Mouse (Mus musculus) naive thymus-derived CD4-positive, alpha-beta T cell, adult 2 months (primary cell): Measurements from ENCODE around the gene Slc15a3.

Source experiments
- DNase-seq: peaks from one replicate; pipeline ENCODE4 v3.0.0-alpha.2; 2011; ENCODE audit warnings: low read depth

Slc15a3 gene

DNA sequence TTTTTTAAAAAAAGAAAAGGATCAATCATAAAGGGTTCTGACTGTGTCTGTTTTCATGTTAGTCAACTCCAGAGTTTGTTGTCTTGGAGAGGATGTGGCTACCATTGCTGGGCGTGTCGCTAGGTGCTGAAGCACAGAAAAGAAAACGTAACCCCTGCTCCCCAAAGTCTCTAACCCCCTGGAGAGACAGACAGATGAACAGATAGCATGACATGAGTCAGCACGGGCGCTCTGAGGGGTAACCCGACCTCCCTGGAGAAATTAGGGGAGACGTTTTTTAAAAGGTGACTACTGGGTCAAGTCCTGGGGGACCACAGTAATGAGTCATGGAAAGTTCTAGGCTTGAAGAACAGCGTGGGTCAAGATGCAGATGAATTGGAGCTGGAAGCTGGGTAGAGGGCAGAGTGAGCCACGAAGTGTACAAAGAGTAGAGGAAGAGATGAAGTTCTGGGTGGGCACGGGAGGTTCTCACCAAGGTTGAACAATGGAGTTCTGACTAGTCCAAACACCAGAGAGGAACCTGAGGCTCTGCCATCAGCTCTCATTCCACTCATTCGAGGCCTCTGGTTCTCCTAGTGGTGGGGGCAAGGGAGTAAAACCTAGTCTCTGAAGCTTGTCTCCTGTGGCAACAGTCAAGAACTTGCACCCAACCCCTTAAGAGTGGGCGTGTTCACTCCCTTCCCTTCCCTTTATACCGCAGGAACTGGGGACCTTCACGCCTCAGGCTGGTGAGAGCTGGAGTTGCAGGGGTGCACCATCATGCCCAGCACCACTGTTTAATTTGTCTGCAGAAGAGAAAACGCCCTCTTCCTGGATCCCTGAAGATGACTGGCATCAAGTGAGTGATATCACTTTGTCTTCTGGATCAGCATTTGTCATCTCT is at the start of gene Slc15a3:
Slc15a3 (plus strand) TSS at position 718 of the 883 bp plus-strand sequence.
- DNase-seq = peak; percentile 43

DNA sequence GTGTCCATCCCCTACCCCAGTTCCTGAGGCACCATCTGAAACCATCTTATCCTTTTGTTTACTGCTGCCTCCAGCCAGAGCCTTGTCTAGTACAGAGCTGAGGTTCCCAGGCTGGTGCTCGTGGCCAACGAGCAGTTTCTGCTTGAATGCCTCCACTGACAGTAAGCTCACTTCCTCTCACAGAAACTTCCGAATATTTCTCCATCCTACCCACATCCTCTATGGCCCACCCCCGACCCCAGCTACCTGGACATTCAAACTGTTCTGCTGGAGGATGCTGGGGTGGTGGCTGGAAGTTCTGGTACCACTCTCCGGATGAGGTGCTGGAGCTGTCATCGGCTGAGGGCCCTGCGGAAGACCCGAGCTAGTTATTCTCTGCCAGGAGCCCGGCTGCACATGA is 49.2 kb upstream of the Slc15a3 start:
- DNase-seq = peak; percentile 44

DNA sequence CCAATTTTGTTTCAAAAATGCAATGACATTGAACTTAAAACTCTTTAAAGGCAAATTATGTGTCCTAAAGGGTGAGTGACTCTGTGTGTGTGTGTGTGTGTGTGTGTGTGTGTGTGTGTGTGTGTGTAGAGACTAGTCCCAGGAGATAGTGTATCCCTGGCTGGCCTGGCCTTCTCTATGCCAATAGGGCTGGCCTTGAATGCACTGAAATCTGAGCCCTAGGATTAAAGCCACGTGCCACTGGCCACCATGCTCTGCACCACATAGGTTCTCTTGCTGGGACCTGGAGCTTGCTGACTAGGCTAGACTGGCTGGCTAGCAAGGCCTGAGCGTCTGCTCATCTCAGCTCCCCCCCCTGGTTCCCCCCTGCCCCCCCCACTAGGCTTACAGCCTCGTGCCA is 46.5 kb upstream of the Slc15a3 start:
- DNase-seq = no peak

DNA sequence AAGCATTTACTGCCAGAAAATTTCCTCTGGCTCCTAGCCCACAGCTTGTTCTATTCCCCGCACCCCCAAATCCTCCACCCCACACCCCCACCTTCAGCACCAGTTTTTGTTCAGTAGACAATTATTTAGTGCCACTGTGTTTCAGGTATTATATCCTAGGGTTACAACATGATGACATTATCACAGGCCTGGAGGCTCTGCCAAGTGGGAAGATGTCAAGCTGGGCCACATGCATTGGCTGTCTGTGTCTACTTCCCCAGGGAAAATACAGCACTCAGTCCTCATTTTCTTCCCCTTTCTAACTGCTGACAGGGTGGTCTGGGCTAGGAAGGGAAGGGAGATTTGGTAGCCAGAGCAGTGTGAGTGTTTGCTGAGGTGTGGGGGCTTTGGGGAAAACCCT is 44.6 kb upstream of the Slc15a3 start:
- no peak for DNase-seq

DNA sequence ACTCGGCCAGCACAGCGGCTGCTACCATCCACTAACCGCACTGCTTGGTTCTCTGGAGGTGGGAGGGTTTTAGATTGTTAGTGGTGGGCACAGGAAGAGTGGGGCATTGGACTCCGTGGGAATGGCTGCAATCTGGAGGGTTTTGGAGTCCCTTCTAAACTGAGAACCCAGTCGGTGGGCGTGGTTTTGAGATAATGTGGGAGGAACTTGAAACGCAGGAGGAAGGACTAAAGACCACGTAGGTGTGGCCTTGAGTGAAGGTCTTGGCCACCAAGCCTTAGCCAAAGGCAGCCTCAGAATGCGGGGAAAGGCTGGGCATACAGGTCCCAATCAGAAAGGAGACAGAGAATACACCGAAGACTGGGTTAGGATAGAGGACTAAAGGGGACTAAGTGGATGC is 41.0 kb upstream of the Slc15a3 start:
- no peak for DNase-seq

DNA sequence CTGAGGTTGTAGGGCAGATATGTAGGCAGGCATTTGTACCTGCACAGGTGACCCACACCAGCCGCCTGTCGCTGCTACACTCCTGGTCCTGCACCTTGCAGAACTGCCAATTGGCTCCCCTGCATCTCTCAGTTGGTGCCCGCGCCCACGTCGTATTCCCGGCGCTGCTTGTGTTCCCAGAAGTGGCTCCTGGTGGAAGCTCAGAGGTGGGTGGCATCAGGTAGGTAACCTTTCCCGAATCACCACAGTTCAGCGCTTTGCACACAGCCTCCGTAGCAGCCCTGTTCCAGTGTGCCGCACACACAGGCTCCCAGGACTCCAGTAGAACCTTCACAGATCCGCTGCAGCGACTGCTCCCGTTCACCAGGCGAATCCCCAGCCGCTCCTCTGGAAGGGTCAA is 40.4 kb upstream of the Slc15a3 start:
- no peak for DNase-seq

DNA sequence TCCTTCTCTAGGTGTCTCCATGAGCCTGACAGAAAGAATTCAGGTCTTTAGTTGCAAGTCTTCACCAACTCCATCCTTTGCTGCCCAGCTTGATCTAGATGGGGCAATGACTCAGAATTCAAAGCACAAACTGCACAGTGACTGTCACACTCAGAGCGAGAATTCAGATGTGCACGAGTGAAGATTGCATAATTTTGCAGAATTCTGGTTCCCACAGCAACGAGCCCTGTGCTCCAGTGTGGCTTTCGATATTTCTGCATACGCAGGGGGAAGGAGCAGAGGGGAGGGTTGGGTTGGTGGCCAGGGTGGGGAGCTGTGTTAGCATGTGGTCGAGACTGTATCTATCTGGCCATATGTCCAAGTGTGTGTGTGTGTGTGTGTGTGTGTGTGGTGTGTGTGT is 38.5 kb upstream of the Slc15a3 start:
- no peak for DNase-seq

DNA sequence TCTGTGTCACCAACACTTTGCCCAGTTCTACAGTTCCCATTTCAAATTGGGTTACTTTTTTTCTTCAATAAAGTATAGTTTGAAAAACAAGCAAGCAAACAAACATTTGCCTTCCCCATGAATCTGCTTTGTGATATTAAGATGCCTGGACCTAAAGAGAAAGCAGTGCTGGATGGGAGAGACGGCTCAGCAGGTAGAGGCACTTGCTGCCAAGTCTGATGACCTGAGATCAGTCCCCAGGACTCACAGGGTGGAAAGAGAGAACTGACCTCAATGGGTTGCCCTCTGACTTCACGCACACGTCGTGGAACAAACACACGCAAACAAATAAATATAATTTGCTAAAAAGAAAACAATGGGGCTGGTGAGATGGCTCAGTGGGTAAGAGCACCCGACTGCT is 37.6 kb upstream of the Slc15a3 start:
- no peak for DNase-seq

DNA sequence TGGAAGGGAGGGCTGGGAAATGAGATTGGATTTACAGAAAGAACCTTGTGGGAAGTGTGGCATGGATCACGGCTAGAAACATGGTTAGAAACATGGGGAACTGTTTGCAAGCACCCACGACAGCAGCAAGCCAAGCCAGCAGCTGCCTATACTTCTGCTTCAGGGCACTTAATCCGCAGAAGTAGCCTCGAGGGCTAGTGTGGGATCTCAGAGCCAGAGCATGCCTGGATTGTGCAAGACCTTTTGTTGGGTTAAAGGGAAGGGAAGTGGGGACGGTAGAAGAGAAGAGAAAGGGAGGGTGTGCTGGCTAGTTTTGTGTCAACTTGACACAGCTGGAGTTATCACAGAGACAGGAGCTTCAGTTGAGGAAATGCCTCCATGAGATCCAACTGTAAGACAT is 35.8 kb upstream of the Slc15a3 start:
- DNase-seq = no peak

DNA sequence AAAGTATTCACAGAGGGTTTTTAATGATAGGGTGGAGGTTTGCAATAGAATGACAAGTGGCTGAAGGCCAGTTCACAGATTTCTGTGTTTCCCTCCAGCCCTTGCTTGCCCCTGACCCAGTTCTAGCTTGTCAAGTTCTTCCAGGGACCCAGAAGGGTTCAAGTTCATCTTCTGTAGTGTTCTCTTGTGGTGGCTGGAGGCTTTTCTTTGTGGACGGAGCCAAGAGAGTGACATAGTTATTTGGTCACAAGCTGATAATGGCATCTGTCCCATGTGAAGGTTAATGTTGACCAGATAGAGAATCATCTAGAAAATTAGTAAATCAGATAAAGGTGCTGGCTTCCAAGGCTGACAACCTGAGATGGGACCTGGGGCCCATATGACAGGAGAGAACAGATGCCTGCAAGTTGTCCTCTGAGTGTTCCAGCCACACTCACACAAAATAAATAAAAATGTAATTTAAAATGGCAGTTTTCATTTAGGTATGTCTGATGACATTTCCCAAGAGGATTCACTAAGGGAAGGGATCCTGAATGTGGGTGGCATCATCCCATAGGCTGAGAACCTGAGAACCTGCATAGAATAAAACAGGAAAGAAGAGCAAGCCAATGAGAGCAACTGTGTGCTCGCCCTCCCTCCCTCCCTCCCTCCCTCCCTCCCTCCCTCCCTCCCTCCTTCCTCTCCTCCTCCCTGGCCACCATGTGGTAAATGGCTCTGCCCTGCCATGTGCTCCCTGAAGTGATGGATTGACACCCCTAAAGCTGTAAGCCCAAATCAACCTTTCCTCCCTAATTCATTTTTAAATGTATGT is 34.5 kb upstream of the Slc15a3 start:
- no peak for DNase-seq

DNA sequence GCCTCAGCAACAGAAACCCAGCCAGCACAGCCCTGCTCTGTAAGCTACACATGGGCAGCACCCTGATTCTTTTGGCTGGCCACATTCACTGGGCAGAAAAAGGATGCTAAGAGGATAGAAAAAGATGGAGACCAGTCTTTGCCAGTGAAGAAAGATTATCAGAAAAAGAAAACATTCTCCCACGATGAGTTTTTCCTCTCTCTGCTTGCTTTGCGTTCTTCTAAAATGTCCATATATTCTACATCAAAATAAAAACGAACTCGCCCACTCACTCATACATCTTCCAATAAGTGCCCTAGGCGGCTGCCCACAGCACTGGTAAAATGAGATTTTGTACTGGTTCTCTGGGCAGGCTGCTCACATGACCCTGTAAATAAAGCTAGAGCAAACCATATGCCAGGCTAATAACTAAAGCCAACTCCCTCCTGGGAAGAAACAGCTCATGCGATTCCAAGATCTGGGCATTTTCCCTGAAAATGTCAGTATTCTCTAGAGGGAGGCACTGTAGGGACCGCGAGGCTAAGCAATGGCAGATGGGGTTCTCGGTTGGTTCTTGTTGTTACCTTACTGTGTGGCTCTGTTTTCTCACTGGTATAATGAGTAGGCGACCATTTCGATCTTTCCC is 33.8 kb upstream of the Slc15a3 start:
- DNase-seq = no peak

DNA sequence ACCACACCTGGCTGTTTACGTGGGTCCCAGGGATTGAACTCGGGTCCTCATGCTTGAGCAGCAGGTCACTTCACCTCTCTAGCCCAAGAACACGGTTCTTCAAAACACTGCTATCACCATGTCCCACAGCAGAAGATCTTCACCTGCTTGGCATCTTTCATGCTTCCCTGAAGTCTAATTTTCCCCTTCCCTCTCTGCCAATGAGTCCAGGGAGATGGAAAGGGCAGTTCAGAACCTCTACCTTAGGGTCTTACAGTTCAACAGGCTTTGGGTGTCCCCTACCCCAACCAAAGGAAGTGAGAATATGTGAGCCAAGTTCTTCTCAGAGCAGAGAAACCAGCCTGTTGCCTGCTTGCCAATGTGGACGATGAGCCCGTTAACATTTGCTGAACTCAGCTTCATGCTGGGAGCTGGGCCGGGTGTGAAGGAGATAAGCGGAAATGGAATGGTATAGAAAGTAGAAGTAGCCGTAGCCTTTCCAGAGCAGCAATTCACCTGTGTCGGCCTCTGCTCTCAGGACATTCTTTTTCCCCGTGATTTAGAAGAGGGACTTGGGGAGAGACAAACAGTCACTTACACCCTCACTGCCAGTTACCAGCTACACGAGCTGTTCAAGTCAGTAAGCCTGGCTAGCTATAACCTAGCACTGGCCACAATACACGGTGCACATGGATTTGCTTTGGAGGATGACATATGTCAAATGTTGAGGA is 30.8 kb upstream of the Slc15a3 start:
- no peak for DNase-seq

DNA sequence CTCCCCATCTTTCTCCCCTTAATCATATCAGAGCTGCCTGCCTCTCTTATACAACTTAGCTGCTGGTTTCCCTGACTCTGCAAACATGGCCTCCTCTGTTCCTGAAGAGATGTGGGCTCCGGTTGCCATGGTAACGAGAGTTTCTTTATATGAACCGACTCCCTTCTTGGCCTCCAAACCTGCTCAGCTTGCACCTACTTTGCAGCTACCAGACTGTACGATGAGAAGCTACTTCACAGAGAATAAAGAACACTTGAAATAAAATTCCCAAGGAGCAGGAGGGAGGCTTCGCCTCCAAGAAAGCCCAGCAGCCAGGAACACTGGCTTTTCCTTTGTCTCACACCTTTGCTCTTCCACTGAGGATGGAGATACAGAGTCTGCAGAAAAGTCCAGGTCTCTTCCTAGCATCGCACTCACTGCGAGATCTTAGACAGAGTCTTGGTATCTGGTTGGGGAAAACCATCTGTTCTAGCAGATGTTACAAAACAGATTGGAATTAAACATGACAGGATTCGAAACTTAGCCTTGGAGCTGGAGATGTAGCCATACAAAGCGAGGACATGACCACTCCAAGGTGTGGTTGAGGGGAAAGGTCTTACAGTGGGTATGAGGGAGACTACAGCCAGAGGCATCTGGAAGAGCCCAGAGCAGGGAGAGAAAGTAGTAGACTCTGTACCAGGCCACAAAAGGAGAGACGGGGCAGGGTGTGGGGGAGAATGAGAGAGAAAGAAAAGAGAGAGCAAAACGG is 29.9 kb upstream of the Slc15a3 start:
- DNase-seq = peak; percentile 54

DNA sequence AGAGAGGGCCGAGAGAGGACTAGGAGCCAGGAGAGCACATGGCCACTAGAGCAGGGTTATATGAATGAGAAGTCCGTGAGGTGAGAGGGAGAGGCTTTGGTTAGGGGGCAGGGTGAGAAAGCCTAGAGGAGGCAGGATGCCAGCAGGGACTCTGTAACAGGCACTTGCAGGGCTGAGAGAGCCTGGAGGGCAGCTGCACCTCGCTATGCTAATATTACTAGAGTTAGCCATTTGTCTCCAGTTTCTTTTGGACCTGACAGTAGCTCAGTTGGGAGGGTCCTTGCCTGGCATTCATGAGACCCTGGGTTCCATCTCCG is 29.4 kb upstream of the Slc15a3 start:
- no peak for DNase-seq

DNA sequence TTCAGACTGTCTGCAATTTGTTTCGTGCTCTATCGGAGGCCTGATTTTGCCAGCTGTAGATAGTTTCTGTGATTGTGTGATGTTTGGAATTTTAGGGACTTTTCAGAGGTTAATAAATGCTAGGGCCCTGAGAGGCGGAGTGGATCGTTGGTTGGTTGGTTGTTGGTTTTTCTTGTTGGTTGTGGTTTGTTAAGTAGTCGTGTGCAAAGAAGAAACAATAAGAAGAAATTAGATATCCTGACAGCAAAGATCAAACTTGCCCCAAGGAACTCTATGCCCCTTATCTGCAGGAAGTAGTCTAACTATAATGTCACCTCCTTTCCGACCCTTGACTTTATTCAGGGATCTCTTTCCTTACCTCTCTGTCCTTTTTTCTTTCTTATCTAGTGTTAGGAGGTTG is 28.1 kb upstream of the Slc15a3 start:
- peak; percentile 54 for DNase-seq

DNA sequence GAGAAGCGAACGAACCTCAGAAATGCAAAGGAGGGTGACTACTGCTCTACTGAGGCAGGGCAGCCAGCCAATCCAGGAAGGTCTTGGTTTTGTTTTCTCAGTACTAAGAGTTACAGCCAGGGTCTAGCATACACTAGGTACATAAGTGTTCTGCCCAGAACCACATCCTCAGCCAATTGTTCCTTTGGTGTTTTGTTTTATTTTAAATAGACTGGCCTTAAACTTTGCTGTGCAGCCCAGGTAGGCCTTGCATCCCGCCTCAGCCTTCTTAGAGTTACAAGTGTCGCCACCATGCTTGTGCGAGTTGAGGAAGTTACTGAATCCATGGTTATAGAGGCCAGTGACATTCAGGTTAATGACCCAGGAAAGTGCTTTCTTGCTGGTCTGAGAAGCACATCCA is 26.5 kb upstream of the Slc15a3 start:
- DNase-seq = peak; percentile 62

DNA sequence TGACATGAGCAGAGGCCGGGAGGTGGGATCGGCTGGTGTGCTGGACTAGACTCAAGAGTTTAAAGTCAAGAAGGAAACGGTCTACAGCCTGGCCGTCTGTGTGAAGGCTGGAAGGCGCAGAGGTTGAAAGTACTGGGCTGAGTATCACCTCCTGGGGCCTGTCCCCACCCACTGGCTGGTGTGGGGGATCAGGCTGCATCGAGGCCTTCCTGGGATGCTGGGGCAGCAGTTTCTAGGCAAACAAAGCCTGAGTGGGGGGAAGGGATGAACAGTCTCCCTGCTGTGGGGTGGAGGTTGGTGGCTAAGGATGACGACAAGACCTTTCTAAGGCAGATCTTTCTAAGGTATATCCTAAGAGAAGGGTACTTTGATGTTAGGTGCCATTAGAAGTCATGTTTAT is 25.6 kb upstream of the Slc15a3 start:
- DNase-seq = no peak

DNA sequence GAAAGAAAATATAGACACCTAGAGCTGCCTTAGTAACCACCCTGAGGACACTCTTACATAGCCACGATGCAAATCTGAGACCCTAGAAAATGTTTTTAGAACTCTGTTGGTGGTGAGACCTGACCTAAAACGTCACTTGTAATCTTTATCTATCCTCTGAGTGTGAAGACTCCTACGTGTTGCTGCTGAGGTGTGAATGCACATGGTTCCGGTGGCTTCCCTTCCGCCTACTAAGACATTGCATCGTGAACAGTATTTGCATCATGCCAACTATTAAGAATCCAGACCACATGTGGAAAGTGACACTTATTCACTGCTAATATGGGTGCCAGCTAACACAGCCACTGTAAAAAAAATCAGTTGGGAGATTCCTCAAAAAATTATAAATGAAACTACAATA is 23.7 kb upstream of the Slc15a3 start:
- DNase-seq = peak; percentile 46

DNA sequence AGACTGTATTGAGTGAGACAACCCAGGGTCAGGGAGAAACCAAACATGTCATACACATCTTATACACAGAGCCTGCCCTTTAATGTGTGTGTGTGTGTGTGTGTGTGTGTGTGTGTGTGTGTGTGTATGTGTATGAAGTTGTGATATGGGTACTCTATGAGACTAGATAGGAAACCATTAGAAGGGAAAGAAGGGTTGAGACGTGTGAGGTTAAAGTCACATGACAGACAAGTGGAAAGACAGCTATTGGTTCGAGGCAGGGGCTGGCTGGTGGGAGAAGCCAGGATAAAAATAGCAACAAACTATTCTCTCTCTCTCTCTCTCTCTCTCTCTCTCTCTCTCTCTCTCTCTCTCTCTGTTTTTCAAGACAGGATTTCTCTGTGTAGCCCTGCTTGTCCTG is 23.1 kb upstream of the Slc15a3 start:
- peak; percentile 48 for DNase-seq

DNA sequence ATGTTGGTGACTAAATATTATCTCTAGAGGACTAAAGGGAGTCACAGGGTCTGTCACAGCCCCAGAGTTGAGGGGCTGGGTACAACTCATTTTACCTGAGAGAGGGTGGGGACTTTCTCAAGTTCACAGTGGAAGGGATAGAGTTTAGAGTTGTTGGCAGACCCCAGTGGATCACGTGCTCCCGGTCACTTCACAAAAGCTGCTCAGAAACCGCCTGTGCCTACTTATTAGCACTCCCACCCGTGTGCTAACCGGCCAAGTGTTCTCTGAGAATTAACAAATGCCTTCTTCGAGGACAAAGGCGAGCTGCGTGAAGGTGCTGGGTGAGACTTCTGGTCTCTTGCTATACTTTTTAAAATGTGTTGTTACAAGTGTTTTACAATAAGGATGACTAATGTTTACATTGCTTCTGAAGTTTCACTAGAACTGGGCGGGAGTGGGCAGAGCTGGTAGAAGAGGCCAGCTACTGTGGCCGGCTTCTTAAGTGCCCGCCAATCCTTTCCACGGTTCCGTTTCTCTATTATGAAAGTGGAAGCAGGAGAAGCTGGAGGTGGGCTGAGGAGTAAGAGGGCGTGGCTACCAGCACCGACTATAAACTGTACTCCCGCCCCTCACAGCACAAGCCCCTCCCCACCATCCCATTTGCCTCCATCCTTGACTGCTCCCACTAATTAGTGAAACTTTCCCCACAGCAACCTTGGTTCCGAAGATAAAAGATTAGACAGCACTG is 21.1 kb upstream of the Slc15a3 start:
- no peak for DNase-seq

DNA sequence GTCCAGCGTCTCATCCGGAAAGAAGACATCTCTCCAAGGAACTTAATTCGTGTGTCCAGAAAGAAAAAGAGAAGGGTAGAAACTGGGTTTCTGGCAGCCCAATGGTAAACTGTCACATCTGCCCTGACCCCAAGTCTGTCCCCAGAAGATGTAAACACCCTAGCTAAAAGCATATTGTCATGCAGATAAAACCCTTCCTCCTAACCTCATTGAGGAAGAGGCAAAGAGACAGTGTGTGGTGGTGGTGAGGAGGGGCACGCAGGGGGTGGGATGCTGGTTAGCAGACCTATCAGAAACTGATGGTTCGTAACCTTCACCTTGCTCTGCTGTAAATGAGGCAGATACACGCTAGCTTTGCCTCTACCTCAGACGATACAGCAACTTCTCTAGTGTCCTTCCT is 18.2 kb upstream of the Slc15a3 start:
- no peak for DNase-seq
